ENCODE assay signal across 13 mouse cellular contexts in genomic region chr9:102107978-102108377, GRCm38 (mm10).
A peak's percentile ranks its signal among the peaks of the same experiment; 100 is the strongest.
DNase-seq lines count a peak whose midpoint lies in the region.
"Had no signal": no experiment of that assay in that cellular context is flagged by ENCODE, and none has a peak within 500 bp of the region (broad histone marks: within the 10 kb centered on the region; RNA-seq: fewer than 3 reads in every experiment).

No protein-coding gene starts in this region.

- H3K4me1 ChIP-seq in heart, embryonic 10.5 days = no peaks in the 10 kb centered on the region
- H3K4me1 ChIP-seq: liver, embryonic 12.5 days; stomach, embryonic 15.5 days had no signal

- peak; percentile 5 to 9 for DNase-seq in heart, adult 18-20 months
- no peak for DNase-seq in heart, embryonic 10.5 days (ENCODE audit: low spot score)
- peak; percentile 8 for DNase-seq in Muller cell, postnatal 12 days (ENCODE audit: inconsistent ontology term)
- DNase-seq in layer of hippocampus, adult 11-12 months (ENCODE audit: low spot score) = peak; percentile 30
- peak; percentile 4 for DNase-seq in lung, postnatal 14 days
- DNase-seq in retina, embryonic 14.5 days (ENCODE audit: low spot score) = no peak
- no peak for DNase-seq in kidney, postnatal 36 days
- no peak for DNase-seq in heart, postnatal 4 days

- H3K4me3 ChIP-seq in heart, embryonic 10.5 days = no peak overlapping the region
- H3K4me3 ChIP-seq: liver, embryonic 12.5 days; midbrain, embryonic 12.5 days; stomach, embryonic 15.5 days had no signal

- no peaks in the 10 kb centered on the region for H3K36me3 ChIP-seq in heart, embryonic 10.5 days
- H3K36me3 ChIP-seq: liver, embryonic 12.5 days; midbrain, embryonic 12.5 days; stomach, embryonic 15.5 days had no signal

- WGBS in heart, embryonic 10.5 days = 75% methylated on average over 3 of the region's 3 CpGs

- no peaks in the 10 kb centered on the region for H3K9me3 ChIP-seq in heart, embryonic 10.5 days
- H3K9me3 ChIP-seq: liver, embryonic 12.5 days; midbrain, embryonic 12.5 days; stomach, embryonic 15.5 days had no signal

- peaks cover 26% of the 10 kb centered on the region for H3K27me3 ChIP-seq in heart, embryonic 10.5 days (ENCODE audit: insufficient read depth, poor library complexity, severe bottlenecking)
- H3K27me3 ChIP-seq: liver, embryonic 12.5 days; stomach, embryonic 15.5 days had no signal

- H3K27ac ChIP-seq in heart, embryonic 10.5 days = no peak overlapping the region
- H3K27ac ChIP-seq: hindbrain, embryonic 14.5 days; kidney, postnatal 0 days; liver, embryonic 12.5 days; midbrain, embryonic 12.5 days; stomach, embryonic 15.5 days had no signal

Comparison
In these comparisons a context has a peak if more than half of its experiments do, and no peak if none do; other contexts are left out.
1. DNase-seq: peak in heart, adult 18-20 months (2 of 2), Muller cell, postnatal 12 days (single experiment), layer of hippocampus, adult 11-12 months (single experiment) and lung, postnatal 14 days (single experiment); none in heart, embryonic 10.5 days (single experiment), retina, embryonic 14.5 days (single experiment), kidney, postnatal 36 days (0 of 2) and heart, postnatal 4 days (single experiment).